Mouse (Mus musculus): ENCODE results near the gene Fbf1. TPM values are rescaled to one million over a fixed set of nuclear protein-coding genes. Genes with fewer than 3 reads are reported as not detected.
A peak's percentile ranks its signal among the peaks of the same experiment; 100 is the strongest.

Fbf1 gene
- 10 to 100 TPM; 15.1 to 17.2 TPM for total RNA-seq (2021)
- long read RNA-seq, experiment 1, full-length matches to known transcripts: 1 of 12 reads
- long read RNA-seq, experiment 1, partial matches to known transcripts: 7 of 12 reads
- long read RNA-seq, experiment 1, other reads (novel, unspliced or antisense): 4 of 12 reads
- long read RNA-seq, experiment 2, partial matches to known transcripts: 8 of 15 reads
- long read RNA-seq, experiment 2, other reads (novel, unspliced or antisense): 7 of 15 reads

DNA sequence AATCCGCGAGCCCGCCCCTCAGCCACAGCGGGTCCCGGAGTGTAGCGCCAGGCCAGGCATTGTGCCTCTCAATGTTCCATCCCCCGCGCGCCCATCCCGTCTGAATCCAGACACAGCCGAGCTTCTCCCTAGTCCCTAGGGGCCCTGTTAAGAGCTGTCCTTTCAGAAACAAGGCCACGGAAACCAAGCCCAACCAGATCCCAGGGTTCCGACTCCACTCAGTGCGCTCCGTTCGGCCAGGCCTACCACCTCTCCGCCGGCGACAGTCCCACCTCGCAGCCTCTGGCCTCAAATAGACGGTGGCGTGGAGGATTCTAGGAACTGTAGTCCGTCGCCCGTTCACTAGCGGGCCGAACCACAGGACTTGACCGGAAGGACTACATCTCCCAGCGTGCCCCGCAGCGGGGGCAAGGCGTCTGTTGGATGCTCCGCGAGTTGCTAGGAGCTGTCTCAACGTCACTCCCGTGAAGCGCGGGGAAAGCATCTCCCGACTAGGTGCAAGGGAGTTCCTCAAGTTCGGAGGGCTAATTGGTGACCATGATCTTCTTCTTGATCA is at the start of gene Fbf1:
Gene Fbf1 (minus strand): TSS at position 283 of the 556 bp plus-strand sequence.
- DNase-seq: peak; percentile 92 to 95
- intact Hi-C loops (cut with DNase I): loop anchor here (2.0 kb wide), 1 partner anchor 51 kb away; no protein-coding TSS in a partner anchor

DNA sequence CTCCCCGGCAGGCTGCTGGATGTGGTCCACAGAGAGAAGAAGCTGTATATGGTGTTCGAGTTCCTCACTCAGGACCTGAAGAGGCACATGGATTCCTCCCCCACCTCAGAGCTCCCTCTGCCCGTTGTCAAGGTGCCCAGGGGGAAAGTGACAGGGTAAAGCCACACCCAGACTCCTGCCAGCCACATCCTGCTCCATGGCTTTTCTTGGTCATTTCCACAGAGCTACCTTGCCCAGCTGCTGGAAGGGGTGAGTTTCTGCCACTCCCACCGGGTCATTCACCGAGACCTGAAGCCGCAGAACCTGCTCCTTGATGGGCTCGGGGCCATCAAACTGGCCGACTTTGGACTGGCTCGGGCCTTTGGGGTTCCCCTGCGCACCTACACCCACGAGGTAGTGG is 48.6 kb upstream of the Fbf1 start:
- intact Hi-C loops (cut with DNase I): loop anchor here (5.0 kb wide), 1 partner anchor 129 kb away; the partner anchor contains the start of gene Wbp2
- no peak for DNase-seq

DNA sequence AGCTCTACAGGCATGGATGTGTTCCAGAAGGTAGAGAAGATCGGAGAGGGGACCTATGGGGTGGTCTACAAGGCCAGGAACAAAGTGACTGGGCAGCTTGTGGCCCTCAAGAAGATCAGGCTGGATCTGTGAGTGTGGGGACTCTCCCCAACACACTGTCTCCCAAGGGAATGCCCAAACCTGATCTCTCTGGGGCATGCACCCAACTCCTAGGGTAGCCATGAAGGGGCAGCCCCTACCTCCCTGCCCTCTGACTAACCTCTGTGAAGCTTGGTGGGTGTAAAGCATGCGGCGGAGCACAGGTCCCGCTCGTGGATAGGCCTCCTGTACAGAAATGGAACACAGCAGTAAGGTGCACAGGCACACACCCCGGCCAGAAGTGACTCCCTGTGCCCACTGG is 48.0 kb upstream of the Fbf1 start:
- intact Hi-C loops (cut with DNase I): loop anchor here (5.0 kb wide), 1 partner anchor 129 kb away; the partner anchor contains the start of gene Wbp2
- no peak for DNase-seq

DNA sequence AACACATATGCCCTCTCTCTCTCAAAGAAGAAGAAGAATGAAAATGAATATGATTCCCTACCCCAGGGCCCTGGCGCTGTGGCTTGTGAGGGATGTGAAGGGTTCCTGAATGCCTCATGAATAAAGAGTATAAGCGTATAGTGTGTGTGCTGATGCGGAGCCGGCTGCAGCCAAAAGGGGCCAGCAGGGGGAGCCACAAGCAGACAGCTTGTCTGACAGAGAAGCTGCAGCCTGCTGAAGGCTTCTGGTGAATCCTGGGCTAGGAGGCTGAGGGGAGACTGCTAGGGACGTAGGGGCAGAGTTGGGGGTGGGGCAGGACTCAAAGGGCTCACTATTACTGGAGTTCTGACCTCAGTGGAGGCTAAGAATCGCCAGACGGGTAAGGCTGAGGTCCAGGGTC is 47.2 kb upstream of the Fbf1 start:
- peak in 1 of 2 experiments; percentile 48 for DNase-seq
- intact Hi-C loops (cut with DNase I): loop anchor here (5.0 kb wide), 1 partner anchor 128 kb away; the partner anchor contains the start of gene Wbp2

DNA sequence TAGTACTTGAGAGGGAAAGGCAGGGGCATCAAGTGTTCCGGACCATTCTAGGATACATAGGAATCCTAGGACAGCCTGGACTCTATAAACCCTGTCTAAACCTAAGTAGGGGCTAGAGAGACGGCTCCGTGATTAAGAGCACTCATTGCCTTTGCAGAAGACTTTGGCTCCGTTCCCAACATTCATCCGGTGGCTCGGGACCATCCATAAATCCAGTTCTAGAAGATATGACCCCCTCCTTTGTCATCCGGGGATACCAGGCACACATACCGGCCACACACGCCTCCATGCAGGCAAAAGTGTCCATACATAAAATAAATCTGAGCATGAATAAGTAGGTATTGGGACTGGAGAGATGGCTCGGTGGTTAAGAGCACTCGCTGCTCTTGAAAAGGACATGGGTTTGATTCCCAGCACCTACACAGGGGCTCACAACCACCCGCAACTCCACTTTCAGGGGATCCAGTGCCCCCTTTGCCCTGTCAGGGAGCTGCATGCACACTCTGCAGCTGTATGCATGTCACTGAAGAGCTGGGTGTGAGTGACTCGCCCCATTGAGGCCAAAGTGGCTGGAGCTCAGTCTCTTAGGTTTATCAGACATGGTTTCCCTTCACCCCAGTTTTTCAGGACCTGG is 46.0 kb upstream of the Fbf1 start:
- no peak for DNase-seq
- intact Hi-C loops (cut with DNase I): no loop called here

DNA sequence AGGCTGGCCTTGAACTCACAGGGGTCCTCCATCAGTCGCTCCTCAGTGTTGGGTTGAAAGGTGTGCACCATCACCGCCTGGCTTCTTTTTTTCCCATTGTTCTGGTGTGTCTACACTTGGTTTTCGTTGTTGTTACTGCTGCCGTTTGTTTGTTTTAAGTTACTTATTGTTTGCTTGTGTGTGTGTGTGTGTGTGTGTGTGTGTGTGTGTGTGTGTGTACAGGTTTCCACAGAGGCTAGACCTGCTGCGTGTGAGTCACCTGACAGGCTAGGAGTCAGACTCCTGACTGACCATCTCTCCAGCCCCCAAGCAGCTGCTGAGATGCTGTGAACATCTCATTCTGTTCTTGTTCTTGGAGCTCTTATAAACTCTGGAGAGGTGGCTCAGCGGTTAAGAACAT is 44.9 kb upstream of the Fbf1 start:
- no peak for DNase-seq
- intact Hi-C loops (cut with DNase I): no loop called here

DNA sequence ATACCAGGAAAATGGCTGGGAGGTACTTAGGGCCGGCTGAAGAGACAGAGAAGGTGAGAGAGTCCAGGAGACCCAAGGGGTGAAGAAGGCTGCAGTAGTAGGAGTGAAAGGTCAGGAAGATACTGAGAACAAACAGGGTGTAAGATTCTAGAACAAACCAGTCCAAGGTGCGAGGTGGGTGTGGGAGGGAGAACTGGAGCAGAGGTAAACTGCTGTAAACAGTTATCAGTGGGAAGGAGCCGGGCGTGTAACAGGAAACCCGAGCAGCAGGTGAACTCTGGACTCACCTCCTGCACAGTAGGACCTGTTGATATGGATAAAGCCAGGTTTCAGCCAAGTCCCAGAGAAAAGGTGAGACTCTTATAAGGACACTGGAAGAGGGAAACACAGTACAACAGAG is 42.7 kb upstream of the Fbf1 start:
- no peak for DNase-seq
- intact Hi-C loops (cut with DNase I): no loop called here

DNA sequence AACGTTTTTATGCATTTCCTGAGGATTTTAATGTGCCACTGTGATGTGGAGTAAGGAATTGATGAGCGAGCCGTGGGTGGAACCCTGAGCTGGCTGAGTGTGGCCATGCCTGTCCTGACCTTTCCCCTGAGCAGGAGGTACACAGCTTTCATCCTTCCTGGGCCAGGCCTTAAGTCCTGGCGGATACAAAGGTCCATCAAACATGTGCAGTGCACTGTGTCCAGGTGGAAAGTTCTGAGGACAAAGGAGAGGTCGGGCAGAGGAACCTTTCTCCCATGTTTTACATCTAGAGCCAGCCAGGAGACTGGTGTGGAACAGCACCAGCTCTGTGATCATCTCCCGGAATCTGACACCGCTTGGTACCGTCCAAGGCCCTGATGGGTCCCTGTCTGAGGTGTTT is 41.3 kb upstream of the Fbf1 start:
- no peak for DNase-seq
- intact Hi-C loops (cut with DNase I): no loop called here

DNA sequence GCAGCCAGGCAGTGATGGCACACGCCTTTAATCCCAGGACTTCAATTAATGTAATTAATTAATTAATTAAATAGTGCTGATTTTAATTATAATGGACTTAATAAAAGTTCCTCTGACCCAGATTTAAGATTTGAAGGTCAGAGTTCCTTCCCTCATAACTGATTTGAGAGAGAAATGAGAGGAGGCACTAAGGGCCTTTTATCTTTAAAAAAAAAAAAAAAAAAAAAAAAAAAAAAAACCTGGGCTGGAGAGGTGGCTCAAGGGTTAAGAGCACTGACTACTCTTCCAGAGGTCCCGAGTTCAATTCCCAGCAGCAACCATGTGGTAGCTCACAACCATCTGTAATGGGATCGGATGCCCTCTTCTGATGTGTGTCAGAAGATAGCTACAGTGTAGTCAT is 40.7 kb upstream of the Fbf1 start:
- DNase-seq: no peak
- intact Hi-C loops (cut with DNase I): no loop called here

DNA sequence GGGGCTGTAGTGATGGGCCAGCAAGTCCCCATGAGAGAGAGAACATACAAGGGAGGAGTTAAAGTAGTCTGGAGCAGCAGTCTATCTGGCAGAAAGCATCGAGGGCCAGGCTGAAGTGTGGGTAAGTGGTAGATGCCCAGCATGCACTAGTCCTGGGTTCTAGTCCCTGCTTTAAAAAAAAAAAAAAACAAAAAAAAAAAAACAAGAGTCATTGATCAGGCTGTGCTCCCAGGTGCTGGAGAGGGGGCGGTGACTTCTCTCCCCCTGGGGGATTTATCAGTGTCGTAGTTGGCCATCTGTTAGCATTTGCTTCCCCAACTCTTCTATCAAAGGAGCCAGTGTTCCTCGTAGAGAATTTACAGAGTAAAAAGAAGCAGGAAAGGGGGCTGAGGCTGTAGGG is 38.7 kb upstream of the Fbf1 start:
- no peak for DNase-seq
- intact Hi-C loops (cut with DNase I): no loop called here

DNA sequence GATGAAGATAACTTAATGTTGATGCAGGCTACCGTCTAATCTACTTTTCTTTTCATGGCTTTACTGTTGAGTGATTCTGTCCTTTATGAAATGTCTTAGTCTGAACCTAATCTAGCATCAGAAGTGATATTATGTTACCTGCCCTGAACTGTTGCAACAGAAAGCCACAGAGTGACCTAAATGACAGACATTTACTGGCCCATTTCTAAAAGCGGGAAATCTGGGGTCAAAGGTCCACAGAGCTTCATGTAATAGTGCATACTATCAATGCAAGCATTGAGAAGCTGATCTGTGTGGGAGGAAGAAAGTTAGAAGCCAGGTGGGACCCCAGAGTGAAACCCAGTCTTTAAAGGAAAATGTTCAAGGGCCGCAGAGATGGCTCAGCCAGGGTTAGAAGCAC is 35.2 kb upstream of the Fbf1 start:
- intact Hi-C loops (cut with DNase I): no loop called here
- no peak for DNase-seq

DNA sequence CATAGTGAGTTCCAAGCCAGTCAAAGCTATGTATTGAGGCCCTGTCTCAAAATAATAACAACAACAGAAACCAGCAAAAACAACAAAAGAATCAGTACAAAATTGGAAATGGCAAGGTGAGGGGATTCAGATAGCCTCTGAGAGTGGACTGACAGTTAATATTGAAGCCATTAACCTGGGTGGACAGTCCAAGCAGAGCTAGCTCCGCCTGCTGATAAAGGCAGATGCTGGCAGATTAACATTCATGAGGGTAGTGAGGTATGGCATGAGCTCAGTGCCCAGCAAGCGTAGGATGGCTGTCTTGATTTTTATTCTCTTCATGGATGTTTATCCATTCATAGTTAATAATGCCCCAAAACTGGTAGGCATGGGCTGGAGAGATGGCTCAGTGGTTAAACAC is 33.2 kb upstream of the Fbf1 start:
- intact Hi-C loops (cut with DNase I): loop anchor here (2.0 kb wide), 1 partner anchor 18 kb away; no protein-coding TSS in a partner anchor
- DNase-seq: no peak

DNA sequence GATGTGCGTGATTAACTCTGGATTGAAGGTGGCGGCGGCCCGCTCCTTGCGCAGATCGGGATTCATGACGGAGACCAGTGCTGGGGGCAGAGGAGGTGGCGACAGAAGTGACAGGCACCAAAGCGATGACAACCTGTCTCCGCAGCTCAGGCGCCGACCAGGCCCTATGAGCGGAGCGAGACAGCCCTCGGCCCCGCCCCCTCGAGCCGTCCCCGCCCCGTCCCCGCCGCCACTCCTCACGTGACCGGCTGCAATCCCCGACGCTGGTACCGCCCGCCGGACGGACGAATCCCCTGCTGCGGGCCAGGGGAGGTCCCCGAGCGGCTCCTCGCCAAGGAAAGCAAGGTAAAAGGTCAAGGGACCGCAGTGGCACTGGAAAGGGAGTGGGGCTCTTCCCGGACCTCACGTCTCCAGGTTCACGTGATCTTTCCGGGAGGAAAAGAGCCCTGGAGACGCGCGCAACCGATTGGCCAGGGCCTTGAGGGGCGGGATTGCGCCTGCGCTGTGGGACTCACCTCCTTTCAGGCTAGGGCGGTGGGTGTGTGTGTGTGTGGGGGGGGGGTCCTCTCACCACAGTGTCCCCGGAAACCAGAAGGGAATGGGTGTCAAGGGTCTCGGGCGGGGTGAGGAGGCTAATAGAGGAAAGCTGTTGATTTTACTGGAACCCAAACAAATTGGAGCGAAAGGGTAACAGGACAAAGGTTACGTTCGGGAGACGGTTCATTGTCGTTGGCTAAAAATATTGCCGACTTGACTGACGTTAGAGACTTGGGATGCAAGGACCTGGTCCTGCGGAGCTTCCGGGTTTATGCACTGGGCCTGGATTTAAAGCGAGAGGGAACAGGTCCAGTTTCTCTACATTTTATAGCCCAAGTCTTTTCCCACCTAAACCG is 30.9 kb upstream of the Fbf1 start, which contains the start of the genes Ten1 and Acox1:
Gene Ten1 (plus strand): TSS at position 217 of the 893 bp plus-strand sequence.
Gene Acox1 (minus strand): TSS at position 407 of the 893 bp plus-strand sequence.
- intact Hi-C loops (cut with DNase I): no loop called here
- DNase-seq: peak; percentile 98

DNA sequence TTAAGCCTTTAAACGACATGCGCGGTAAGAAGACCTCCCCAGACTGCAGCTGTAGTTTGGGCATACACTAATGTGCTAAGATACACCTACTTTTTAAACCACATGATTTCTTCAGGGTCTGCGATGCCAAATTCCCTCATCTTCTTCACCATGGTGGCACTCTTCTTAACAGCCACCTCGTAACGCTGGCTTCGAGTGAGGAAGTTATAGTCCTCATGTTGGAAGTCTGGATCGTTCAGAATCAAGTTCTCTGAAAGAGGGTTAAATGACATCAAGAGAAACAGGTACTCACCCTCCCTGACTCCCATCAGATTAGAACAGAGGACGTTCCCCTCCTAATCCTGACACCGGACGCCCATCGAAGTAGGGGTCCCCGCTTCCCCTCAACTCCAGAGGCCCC is 30.2 kb upstream of the Fbf1 start:
- intact Hi-C loops (cut with DNase I): no loop called here
- no peak for DNase-seq

DNA sequence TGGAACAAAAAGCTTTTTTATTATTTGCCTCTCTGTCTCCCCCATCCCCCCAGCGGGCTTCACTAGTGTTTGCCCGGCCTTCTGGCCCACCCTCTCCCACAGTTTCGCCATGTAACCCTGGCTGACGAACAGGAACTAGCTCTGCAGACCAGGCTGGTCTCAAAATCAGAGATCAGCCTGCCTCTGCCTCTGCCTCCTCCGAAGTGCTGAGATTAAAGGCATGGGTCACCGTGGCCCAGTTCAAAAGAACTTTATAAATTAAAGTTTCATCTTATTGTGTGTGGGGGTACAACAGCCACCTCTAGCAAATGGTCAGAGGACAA is 29.6 kb upstream of the Fbf1 start:
- intact Hi-C loops (cut with DNase I): no loop called here
- no peak for DNase-seq

DNA sequence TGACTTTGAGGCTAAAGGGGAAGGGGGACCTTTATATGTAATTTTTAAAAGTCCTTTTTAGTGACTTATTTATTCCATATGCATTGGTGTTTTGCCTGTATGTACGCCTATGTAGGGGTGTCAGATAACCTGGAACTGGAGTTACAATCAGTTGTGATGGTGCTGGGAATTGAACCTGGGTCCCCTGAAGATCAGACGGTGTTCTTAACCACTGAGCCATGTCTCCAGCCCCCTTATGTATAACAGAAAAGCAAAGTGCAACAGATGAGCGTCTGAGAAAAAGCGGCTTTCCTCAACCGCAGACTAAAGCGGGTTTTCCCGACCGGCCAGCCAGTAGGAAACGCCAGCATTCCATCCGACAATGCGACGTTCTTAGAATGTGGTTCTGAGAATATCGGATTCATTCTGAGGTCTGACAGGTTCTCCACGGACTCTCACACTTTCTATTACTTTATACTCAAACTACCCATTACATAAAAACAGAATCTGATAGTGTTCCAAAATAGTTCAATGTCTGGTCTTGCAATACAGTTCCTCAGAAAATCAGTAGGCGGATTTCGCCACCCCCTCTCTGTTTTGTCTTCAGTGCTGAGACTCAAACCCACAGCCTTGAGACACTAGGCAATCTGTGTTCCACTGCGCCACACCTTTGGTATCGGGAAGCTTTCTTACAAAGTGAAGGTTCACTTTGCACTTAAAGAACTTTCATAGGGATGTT is 29.1 kb upstream of the Fbf1 start:
- no peak for DNase-seq
- intact Hi-C loops (cut with DNase I): no loop called here

DNA sequence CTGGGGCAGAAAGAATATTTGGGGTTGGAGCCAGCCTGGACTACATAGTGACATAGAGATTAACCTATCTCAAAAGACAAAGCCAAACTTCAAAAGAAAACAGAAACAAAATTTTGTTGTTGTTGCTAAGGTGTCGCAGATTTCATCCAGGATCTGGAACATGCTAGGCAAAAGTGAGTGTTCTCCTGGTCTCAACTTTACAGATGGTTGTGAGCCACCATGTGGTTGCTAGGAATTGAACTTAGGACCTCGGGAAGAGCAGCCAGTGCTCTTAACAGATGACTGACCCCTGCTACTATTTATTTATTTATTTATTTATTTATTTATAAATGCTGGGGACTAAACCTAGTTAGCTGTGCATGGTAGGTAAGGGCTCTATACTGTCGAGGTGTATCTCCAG is 28.4 kb upstream of the Fbf1 start:
- no peak for DNase-seq
- intact Hi-C loops (cut with DNase I): no loop called here

DNA sequence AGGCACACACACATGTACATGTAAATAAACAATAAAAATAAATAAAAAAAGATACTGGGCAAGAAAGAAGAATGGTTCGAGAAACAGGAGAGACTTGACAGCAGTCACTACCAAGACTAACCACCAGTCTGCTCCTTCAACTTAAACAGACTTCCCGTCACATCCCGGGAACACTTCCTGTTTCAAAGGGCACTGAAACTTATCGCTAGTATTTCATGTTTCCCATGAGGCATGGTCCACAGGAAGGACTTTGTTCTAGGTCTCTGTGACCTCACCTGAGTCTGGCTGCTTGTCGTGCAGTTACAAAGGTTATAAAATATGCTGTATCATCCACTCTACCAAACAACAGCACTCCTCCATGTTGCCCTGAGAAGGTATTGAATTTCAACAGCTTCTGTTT is 27.3 kb upstream of the Fbf1 start:
- no peak for DNase-seq
- intact Hi-C loops (cut with DNase I): no loop called here

DNA sequence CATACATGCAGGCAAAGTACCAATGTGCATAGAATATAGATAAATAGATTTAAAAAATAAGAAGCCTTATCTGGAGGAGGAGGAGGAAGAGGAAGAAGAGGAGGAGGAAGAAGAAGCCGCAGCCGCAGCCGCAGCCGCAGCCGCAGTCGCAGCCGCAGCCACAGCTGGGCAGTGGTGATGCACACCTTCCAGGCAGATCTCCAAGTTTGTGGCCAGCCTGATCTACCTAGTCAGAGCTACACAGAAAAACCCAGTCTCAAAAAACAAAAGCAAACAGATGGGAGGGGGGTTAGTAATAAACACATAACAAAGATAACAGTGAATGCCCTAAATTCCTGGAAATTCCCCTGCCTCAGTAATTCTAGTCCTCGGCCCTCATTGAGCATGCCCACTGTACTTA is 26.7 kb upstream of the Fbf1 start:
- intact Hi-C loops (cut with DNase I): no loop called here
- DNase-seq: no peak

DNA sequence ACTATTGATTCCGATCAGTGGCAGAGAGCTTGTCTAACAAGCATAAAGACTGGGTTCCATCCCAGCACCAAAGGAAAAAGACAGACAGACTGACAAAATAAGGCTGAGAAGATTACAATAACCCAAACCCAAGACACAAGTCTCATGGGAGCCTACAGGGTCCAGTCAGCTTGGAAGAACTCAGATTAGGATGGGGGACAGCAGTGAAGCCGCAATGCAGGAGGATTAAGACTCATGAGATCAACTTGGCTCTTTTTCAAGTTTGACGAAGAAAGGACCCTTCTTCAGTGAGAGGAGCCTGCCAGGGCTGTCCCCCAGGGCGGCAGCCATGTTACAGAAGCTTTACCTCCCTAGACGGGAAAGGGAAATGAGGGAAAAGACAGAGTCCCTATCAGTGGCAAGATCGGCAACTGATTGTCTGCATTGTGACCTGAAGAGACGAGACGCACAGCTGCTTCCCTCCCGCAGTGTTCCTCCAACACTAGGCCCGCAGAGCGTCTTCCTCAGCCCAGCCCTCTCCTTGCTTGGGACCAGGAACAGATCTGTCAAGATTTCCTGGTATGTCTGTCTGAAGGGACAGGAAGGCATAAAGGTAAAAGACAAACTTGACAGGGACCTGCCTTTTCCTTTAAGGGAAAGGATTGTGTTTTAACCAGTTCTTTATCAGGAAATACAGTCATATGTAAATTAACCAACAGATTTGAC is 19.4 kb upstream of the Fbf1 start:
- intact Hi-C loops (cut with DNase I): no loop called here
- DNase-seq: no peak

Data from heart, postnatal 14 days (tissue).